Mouse (Mus musculus) liver, embryonic 13.5 days (tissue): ENCODE measurements around the gene Mgat2. TPM values are rescaled to one million over a fixed set of nuclear protein-coding genes. Genes with fewer than 3 reads are reported as not detected.
"Not testable (repeated sequence)": the region's sequence is repeated elsewhere in the genome, so short reads cannot be mapped to it uniquely, and the experiment has no call there.

Experiments
- ATAC-seq: fragments of 200-750 bp; cut with Nextera tagmentation; 2 replicates; pipeline ENCODE4 v1.8.0; 2017; ENCODE audit warnings: low read depth, mild to moderate bottlenecking, moderate number of reproducible peaks, moderate library complexity
- DNase-seq: peaks from one replicate; pipeline ENCODE4 v3.0.0; 2022
- H3K27ac ChIP-seq: fragments of 300-500 bp; sonication (generic); 2 replicates; pipeline ENCODE4 v1.5.1; 2015; ENCODE audit warnings: moderate library complexity, mild to moderate bottlenecking, inconsistent platforms
- H3K27me3 ChIP-seq: fragments of 300-500 bp; sonication (generic); 2 replicates; pipeline ENCODE4 v1.6.1; 2015; ENCODE audit warnings: mild to moderate bottlenecking, inconsistent platforms
- H3K36me3 ChIP-seq: fragments of 300-500 bp; sonication (generic); 2 replicates; pipeline ENCODE4 v1.6.1; 2015; ENCODE audit warnings: mild to moderate bottlenecking, inconsistent platforms
- H3K4me1 ChIP-seq: fragments of 300-500 bp; sonication (generic); replicated peaks from 2 replicates; pipeline ENCODE4 v1.6.1; 2015; ENCODE audit warnings: inconsistent platforms
- H3K4me2 ChIP-seq: fragments of 300-500 bp; sonication (generic); 2 replicates; pipeline ENCODE4 v1.6.1; 2015; ENCODE audit warnings: inconsistent platforms, mild to moderate bottlenecking, moderate library complexity
- H3K4me3 ChIP-seq: fragments of 300-500 bp; sonication (generic); replicated peaks from 2 replicates; pipeline ENCODE4 v1.5.1; 2015; ENCODE audit warnings: mild to moderate bottlenecking, inconsistent platforms
- H3K9ac ChIP-seq: fragments of 300-500 bp; sonication (generic); 2 replicates; pipeline ENCODE4 v1.6.1; 2015; ENCODE audit warnings: mild to moderate bottlenecking, inconsistent platforms
- H3K9me3 ChIP-seq: fragments of 300-500 bp; sonication (generic); replicated peaks from 2 replicates; pipeline ENCODE4 v1.6.1; 2016; ENCODE audit warnings: inconsistent platforms
- WGBS: fragments of 180-500 bp; shearing (Covaris S2); methylation state at CpG from one replicate; pipeline ENCODE4 v1.1.7; 2015; ENCODE audit not compliant: insufficient replicate concordance; 5-methylcytosine and 5-hydroxymethylcytosine counted together
- polyA plus RNA-seq: library from polyadenylated mRNA; unstranded; fragments of >200 nt; fragmentation: Nextera tagmentation; extraction: Ambion mirVana; gene quantifications from 2 replicates; pipeline ENCODE4 v1.2.1, GENCODE M21; 2015

The Mgat2 gene
- polyA plus RNA-seq = 27.9 and 32.2 TPM in 2 replicates

GRCm38 (mm10) chr12:69183583-69184308 is at the start of gene Mgat2, which contains the start of gene Rpl36al:
Gene Mgat2 (plus strand): TSS chr12:69184157.
Gene Rpl36al (minus strand): TSS chr12:69184083.
- ATAC-seq (peak; percentile 97), DNase-seq (peak; percentile 96)
- peak within 1 kb of the TSS; percentile 94 for H3K27ac ChIP-seq
- H3K4me1 ChIP-seq = peaks cover 39% of the 10 kb centered on the region
- H3K27me3 ChIP-seq = no peaks in the 10 kb centered on the region
- H3K4me2 ChIP-seq = peak within 1 kb of the TSS; percentile 97
- peak within 1 kb of the TSS; percentile 91 for H3K4me3 ChIP-seq
- peak within 1 kb of the TSS; percentile 96 for H3K9ac ChIP-seq
- no peaks in the 10 kb centered on the region for H3K9me3 ChIP-seq
- WGBS = under 1% methylated on average over 84 of the region's 84 CpGs
- H3K36me3 ChIP-seq = peaks cover 40% of the 10 kb centered on the region

- 70% methylated on average over 3 of the region's 3 CpGs for WGBS
- Histone ChIP-seq H3K27ac (no peak overlapping the region), H3K4me1 (no peaks in the 10 kb centered on the region), H3K9ac (no peak overlapping the region), H3K4me3 (no peak overlapping the region), H3K27me3 (no peaks in the 10 kb centered on the region), H3K36me3 (no peaks in the 10 kb centered on the region), H3K4me2 (no peak overlapping the region), H3K9me3 (no peaks in the 10 kb centered on the region)
- ATAC-seq (no peak), DNase-seq (no peak)
Observed at GRCm38 (mm10) chr12:69139201-69139600, 44.8 kb upstream of the Mgat2 start.

GRCm38 (mm10) chr12:69139841-69140240 is 44.1 kb upstream of the Mgat2 start:
- Histone ChIP-seq H3K27me3 (no peaks in the 10 kb centered on the region), H3K36me3 (no peaks in the 10 kb centered on the region), H3K9me3 (no peaks in the 10 kb centered on the region), H3K27ac (no peak overlapping the region), H3K4me2 (no peak overlapping the region), H3K4me3 (no peak overlapping the region), H3K4me1 (no peaks in the 10 kb centered on the region), H3K9ac (no peak overlapping the region)
- ATAC-seq = no peak
- 68% methylated on average over 7 of the region's 7 CpGs for WGBS
- DNase-seq = no peak

GRCm38 (mm10) chr12:69143460-69143859 is 40.5 kb upstream of the Mgat2 start:
- WGBS = 62% methylated on average over 6 of the region's 6 CpGs
- Histone ChIP-seq H3K27me3 (no peaks in the 10 kb centered on the region), H3K9ac (no peak overlapping the region), H3K27ac (no peak overlapping the region), H3K4me2 (no peak overlapping the region), H3K4me3 (no peak overlapping the region), H3K36me3 (no peaks in the 10 kb centered on the region), H3K9me3 (no peaks in the 10 kb centered on the region), H3K4me1 (no peaks in the 10 kb centered on the region)
- no peak for DNase-seq
- no peak for ATAC-seq

- no peak overlapping the region for H3K9ac ChIP-seq
- ATAC-seq = no peak
- WGBS = 71% methylated on average over 5 of the region's 5 CpGs
- H3K9me3 ChIP-seq = no peaks in the 10 kb centered on the region
- H3K36me3 ChIP-seq = no peaks in the 10 kb centered on the region
- H3K4me1 ChIP-seq = no peaks in the 10 kb centered on the region
- no peak overlapping the region for H3K27ac ChIP-seq
- no peak for DNase-seq
- H3K4me3 ChIP-seq = no peak overlapping the region
- H3K4me2 ChIP-seq = no peak overlapping the region
- H3K27me3 ChIP-seq = no peaks in the 10 kb centered on the region
Observed at GRCm38 (mm10) chr12:69147166-69147735, 36.7 kb upstream of the Mgat2 start.

GRCm38 (mm10) chr12:69150049-69150448 is 33.9 kb upstream of the Mgat2 start:
- H3K27ac ChIP-seq = no peak overlapping the region
- H3K4me3 ChIP-seq = no peak overlapping the region
- no peaks in the 10 kb centered on the region for H3K4me1 ChIP-seq
- no peaks in the 10 kb centered on the region for H3K36me3 ChIP-seq
- 67% methylated on average over 13 of the region's 13 CpGs for WGBS
- H3K27me3 ChIP-seq = no peaks in the 10 kb centered on the region
- no peak overlapping the region for H3K9ac ChIP-seq
- ATAC-seq (no peak), DNase-seq (no peak)
- no peak overlapping the region for H3K4me2 ChIP-seq
- H3K9me3 ChIP-seq = no peaks in the 10 kb centered on the region

GRCm38 (mm10) chr12:69155923-69156322 is 28.0 kb upstream of the Mgat2 start:
- peak overlapping the region; percentile 95; the same call in 1 of the 2 replicates for H3K27ac ChIP-seq
- no peak overlapping the region for H3K9ac ChIP-seq
- no peak overlapping the region for H3K4me3 ChIP-seq
- H3K27me3 ChIP-seq = no peaks in the 10 kb centered on the region
- H3K9me3 ChIP-seq = no peaks in the 10 kb centered on the region
- peaks cover 23% of the 10 kb centered on the region for H3K4me1 ChIP-seq
- WGBS = 72% methylated on average over 2 of the region's 2 CpGs
- no peak for DNase-seq
- ATAC-seq = no peak
- no peak overlapping the region for H3K4me2 ChIP-seq
- peaks cover 23% of the 10 kb centered on the region for H3K36me3 ChIP-seq

GRCm38 (mm10) chr12:69156436-69156835 is 27.5 kb upstream of the Mgat2 start:
- no peak overlapping the region for H3K4me3 ChIP-seq
- H3K27me3 ChIP-seq = no peaks in the 10 kb centered on the region
- DNase-seq = no peak
- H3K36me3 ChIP-seq = peaks cover 23% of the 10 kb centered on the region
- H3K27ac ChIP-seq = peak overlapping the region; percentile 95
- H3K9me3 ChIP-seq = no peaks in the 10 kb centered on the region
- H3K4me1 ChIP-seq = peaks cover 23% of the 10 kb centered on the region
- 0 out of 2 replicates have a peak overlapping the region, but pooled peaks have one; percentile 96 for H3K9ac ChIP-seq
- peak overlapping the region; percentile 90 for H3K4me2 ChIP-seq
- no peak for ATAC-seq
- 76% methylated on average over 4 of the region's 4 CpGs for WGBS

- Histone ChIP-seq H3K36me3 (peaks cover 23% of the 10 kb centered on the region), H3K4me3 (peak overlapping the region; percentile 85), H3K9ac (peak overlapping the region; percentile 96), H3K27ac (peak overlapping the region; percentile 95), H3K9me3 (no peaks in the 10 kb centered on the region), H3K4me2 (peak overlapping the region; percentile 90), H3K27me3 (no peaks in the 10 kb centered on the region), H3K4me1 (peaks cover 23% of the 10 kb centered on the region)
- WGBS = 55% methylated on average over 2 of the region's 2 CpGs
- peak; percentile 20 for DNase-seq
- no peak for ATAC-seq
Observed at GRCm38 (mm10) chr12:69157107-69157506, 26.9 kb upstream of the Mgat2 start.

GRCm38 (mm10) chr12:69158366-69158764 is 25.6 kb upstream of the Mgat2 start:
- H3K4me3 ChIP-seq = peak overlapping the region; percentile 85
- H3K27me3 ChIP-seq = no peaks in the 10 kb centered on the region
- H3K9me3 ChIP-seq = no peaks in the 10 kb centered on the region
- H3K4me2 ChIP-seq = peak overlapping the region; percentile 90
- H3K4me1 ChIP-seq = peaks cover 23% of the 10 kb centered on the region
- under 1% methylated on average over 19 of the region's 19 CpGs for WGBS
- H3K36me3 ChIP-seq = peaks cover 23% of the 10 kb centered on the region
- DNase-seq (no peak), ATAC-seq (no peak)
- H3K9ac ChIP-seq = peak overlapping the region; percentile 96
- peak overlapping the region; percentile 95 for H3K27ac ChIP-seq

GRCm38 (mm10) chr12:69158765-69159577 is 25.0 kb upstream of the Mgat2 start, which contains the start of gene Rps29:
Gene Rps29 (minus strand): TSS chr12:69159186.
- ATAC-seq (peak; percentile 95), DNase-seq (peak; percentile 94)
- Histone ChIP-seq H3K4me1 (peaks cover 23% of the 10 kb centered on the region), H3K4me3 (peak within 1 kb of the TSS; percentile 85), H3K9ac (peak within 1 kb of the TSS; percentile 96), H3K36me3 (peaks cover 23% of the 10 kb centered on the region), H3K4me2 (peak within 1 kb of the TSS; percentile 90), H3K27ac (peak within 1 kb of the TSS; percentile 95)
- H3K9me3 ChIP-seq, H3K27me3 ChIP-seq: not testable (repeated sequence)
- WGBS = under 1% methylated on average over 59 of the region's 68 CpGs
